Mouse (Mus musculus) CD4-positive, CD25-positive, alpha-beta regulatory T cell, adult 4 months (primary cell): Measurements from ENCODE around the gene Palm. TPM values are rescaled to one million over a fixed set of nuclear protein-coding genes. Genes with fewer than 3 reads are reported as not detected.
A peak's percentile ranks its signal among the peaks of the same experiment; 100 is the strongest.

Experiments
- ATAC-seq: one replicate; pipeline ENCODE4 v1.8.0; 2017
- polyA plus RNA-seq, 2 experiments: library from polyadenylated mRNA; unstranded; fragments of 100-300 nt; shearing (Covaris generic); gene quantifications; one replicate each; pipeline ENCODE4 v1.2.1; 2017

Gene Palm
- polyA plus RNA-seq, 2 experiments from 2014 or later: 0.23 TPM; not detected in 1

- no peak for ATAC-seq
Measured at GRCm38 (mm10) chr10:79832026-79832785, 38.8 kb downstream of the Palm start.

- no peak for ATAC-seq
Measured at GRCm38 (mm10) chr10:79832786-79833181, 39.4 kb downstream of the Palm start.

- ATAC-seq: peak; percentile 79
Measured at GRCm38 (mm10) chr10:79834769-79835398, 41.5 kb downstream of the Palm start.

GRCm38 (mm10) chr10:79836918-79837317 is 43.5 kb downstream of the Palm start:
- ATAC-seq: no peak

GRCm38 (mm10) chr10:79838151-79838550 is 44.8 kb downstream of the Palm start:
- no peak for ATAC-seq

GRCm38 (mm10) chr10:79840091-79840490 is 46.7 kb downstream of the Palm start:
- ATAC-seq: no peak

- ATAC-seq: no peak
Measured at GRCm38 (mm10) chr10:79840644-79841551, 47.5 kb downstream of the Palm start.

- ATAC-seq: no peak
Measured at GRCm38 (mm10) chr10:79842322-79842721, 49.0 kb downstream of the Palm start.

- no peak for ATAC-seq
Measured at GRCm38 (mm10) chr10:79843476-79843875, 50.1 kb downstream of the Palm start.

- ATAC-seq: no peak
Measured at GRCm38 (mm10) chr10:79846553-79846952, 53.2 kb downstream of the Palm start.

- ATAC-seq: no peak
Measured at GRCm38 (mm10) chr10:79849941-79850628, 56.7 kb downstream of the Palm start.

- ATAC-seq: no peak
Measured at GRCm38 (mm10) chr10:79851653-79852052, 58.3 kb downstream of the Palm start.

- ATAC-seq: no peak
Measured at GRCm38 (mm10) chr10:79852107-79852789, 58.9 kb downstream of the Palm start.

GRCm38 (mm10) chr10:79852827-79853226 is 59.5 kb downstream of the Palm start:
- ATAC-seq: no peak

GRCm38 (mm10) chr10:79853392-79853791 is 60.0 kb downstream of the Palm start:
- ATAC-seq: no peak

GRCm38 (mm10) chr10:79853860-79854795 is 60.8 kb downstream of the Palm start, which contains the start of gene Ptbp1:
Gene Ptbp1, plus strand, starts transcription at chr10:79854427.
- peak; percentile 80 for ATAC-seq

GRCm38 (mm10) chr10:79854801-79855541 is 61.6 kb downstream of the Palm start:
- ATAC-seq: peak; percentile 25

- no peak for ATAC-seq
Measured at GRCm38 (mm10) chr10:79855558-79856184, 62.3 kb downstream of the Palm start.

- no peak for ATAC-seq
Measured at GRCm38 (mm10) chr10:79856280-79856679, 62.9 kb downstream of the Palm start.
